Mouse (Mus musculus) midbrain, embryonic 14.5 days (tissue): ENCODE measurements around the gene Gm27179. TPM values are rescaled to one million over a fixed set of nuclear protein-coding genes. Genes with fewer than 3 reads are reported as not detected.

Experiments used
- polyA plus RNA-seq: library from polyadenylated mRNA; unstranded; fragments of >200 nt; fragmentation: Nextera tagmentation; extraction: Ambion mirVana; gene quantifications from 2 replicates; pipeline ENCODE4 v1.2.1, GENCODE M21; 2014

The Gm27179 gene
- polyA plus RNA-seq, 1 experiment from 2014 or later: not detected

Other genes with a start within 250 kb of the Gm27179 start
- not detected in 2 replicates for gene Synb, start 218.2 kb downstream of the Gm27179 start, polyA plus RNA-seq
- gene Gm16867, start 9.2 kb downstream of the Gm27179 start, polyA plus RNA-seq: not detected in 2 replicates
- gene Entpd4b, start 42.9 kb upstream of the Gm27179 start, polyA plus RNA-seq: 10.7 and 13.6 TPM in 2 replicates